Mouse (Mus musculus): ENCODE measurements around the gene Pde9a. TPM values are rescaled to one million over a fixed set of nuclear protein-coding genes. Genes with fewer than 3 reads are reported as not detected.

Pde9a gene
- polyA plus RNA-seq, 1 experiment from 2014 or later: 16.5 TPM

GRCm38 (mm10) chr17:31448519-31448918 is 62.5 kb downstream of the Pde9a start:
- no peak overlapping the region for H3K4me2 ChIP-seq (replicated peaks)
- no peak overlapping the region for H3K4me3 ChIP-seq (replicated peaks)
- H3K9me3 ChIP-seq (replicated peaks): no peaks in the 10 kb centered on the region
- ATAC-seq (ENCODE audit: insufficient number of reproducible peaks, low FRiP score, low TSS enrichment, low read depth): no peak
- no peak overlapping the region for H3K27ac ChIP-seq (replicated peaks)
- peaks cover 9% of the 10 kb centered on the region for H3K4me1 ChIP-seq
- H3K9ac ChIP-seq: no peak overlapping the region
- 63% methylated on average over 1 of the region's 1 CpGs for WGBS
- H3K27me3 ChIP-seq: no peaks in the 10 kb centered on the region
- H3K36me3 ChIP-seq: no peaks in the 10 kb centered on the region; the same call in 1 of the 2 replicates

- H3K4me3 ChIP-seq (replicated peaks): no peak overlapping the region
- H3K9ac ChIP-seq: no peak overlapping the region
- 74% methylated on average over 3 of the region's 3 CpGs for WGBS
- H3K9me3 ChIP-seq (replicated peaks): no peaks in the 10 kb centered on the region
- H3K4me1 ChIP-seq: peaks cover 9% of the 10 kb centered on the region
- H3K36me3 ChIP-seq: no peaks in the 10 kb centered on the region; the same call in 1 of the 2 replicates
- no peak overlapping the region for H3K27ac ChIP-seq (replicated peaks)
- H3K4me2 ChIP-seq (replicated peaks): no peak overlapping the region
- H3K27me3 ChIP-seq: no peaks in the 10 kb centered on the region
- no peak for ATAC-seq (ENCODE audit: insufficient number of reproducible peaks, low FRiP score, low TSS enrichment, low read depth)
These were observed 64.2 kb downstream of the Pde9a start for GRCm38 (mm10) chr17:31450206-31450605.

- 38% methylated on average over 8 of the region's 8 CpGs for WGBS
- H3K27me3 ChIP-seq: no peaks in the 10 kb centered on the region
- no peaks in the 10 kb centered on the region for H3K9me3 ChIP-seq (replicated peaks)
- no peak overlapping the region for H3K4me3 ChIP-seq (replicated peaks)
- H3K9ac ChIP-seq: no peak overlapping the region
- no peak overlapping the region for H3K4me2 ChIP-seq (replicated peaks)
- peaks cover 4% of the 10 kb centered on the region for H3K36me3 ChIP-seq
- H3K27ac ChIP-seq (replicated peaks): peak overlapping the region; percentile 40
- peaks cover 9% of the 10 kb centered on the region for H3K4me1 ChIP-seq
- no peak for ATAC-seq (ENCODE audit: insufficient number of reproducible peaks, low FRiP score, low TSS enrichment, low read depth)
These were observed 65.2 kb downstream of the Pde9a start for GRCm38 (mm10) chr17:31451179-31451708.

- no peak overlapping the region for H3K4me2 ChIP-seq (replicated peaks)
- no peaks in the 10 kb centered on the region for H3K27me3 ChIP-seq
- H3K4me3 ChIP-seq (replicated peaks): no peak overlapping the region
- no peaks in the 10 kb centered on the region for H3K9me3 ChIP-seq (replicated peaks)
- H3K4me1 ChIP-seq: peaks cover 17% of the 10 kb centered on the region
- ATAC-seq (ENCODE audit: insufficient number of reproducible peaks, low FRiP score, low TSS enrichment, low read depth): no peak
- no peak overlapping the region for H3K9ac ChIP-seq
- H3K27ac ChIP-seq (replicated peaks): no peak overlapping the region
- H3K36me3 ChIP-seq: peaks cover 4% of the 10 kb centered on the region; the same call in 1 of the 2 replicates
- WGBS: 64% methylated on average over 2 of the region's 2 CpGs
These were observed 66.8 kb downstream of the Pde9a start for GRCm38 (mm10) chr17:31452816-31453215.

- Histone ChIP-seq H3K4me1 (peaks cover 17% of the 10 kb centered on the region), H3K4me2 (replicated peaks) (no peak overlapping the region), H3K27me3 (no peaks in the 10 kb centered on the region), H3K4me3 (replicated peaks) (no peak overlapping the region), H3K36me3 (peaks cover 4% of the 10 kb centered on the region; the same call in 1 of the 2 replicates), H3K9ac (no peak overlapping the region), H3K9me3 (replicated peaks) (no peaks in the 10 kb centered on the region), H3K27ac (replicated peaks) (no peak overlapping the region)
- ATAC-seq (ENCODE audit: insufficient number of reproducible peaks, low FRiP score, low TSS enrichment, low read depth): no peak
- 77% methylated on average over 3 of the region's 3 CpGs for WGBS
These were observed 67.5 kb downstream of the Pde9a start for GRCm38 (mm10) chr17:31453476-31453875.

GRCm38 (mm10) chr17:31454056-31454455 is 68.0 kb downstream of the Pde9a start:
- WGBS: 81% methylated on average over 9 of the region's 9 CpGs
- Histone ChIP-seq H3K4me2 (replicated peaks) (no peak overlapping the region), H3K27me3 (no peaks in the 10 kb centered on the region), H3K4me3 (replicated peaks) (no peak overlapping the region), H3K27ac (replicated peaks) (no peak overlapping the region), H3K9me3 (replicated peaks) (no peaks in the 10 kb centered on the region), H3K9ac (no peak overlapping the region), H3K36me3 (peaks cover 4% of the 10 kb centered on the region; the same call in 1 of the 2 replicates), H3K4me1 (peaks cover 17% of the 10 kb centered on the region)
- no peak for ATAC-seq (ENCODE audit: insufficient number of reproducible peaks, low FRiP score, low TSS enrichment, low read depth)

- Histone ChIP-seq H3K27me3 (no peaks in the 10 kb centered on the region), H3K27ac (replicated peaks) (no peak overlapping the region), H3K4me3 (replicated peaks) (no peak overlapping the region), H3K36me3 (peaks cover 4% of the 10 kb centered on the region; the same call in 1 of the 2 replicates), H3K9me3 (replicated peaks) (no peaks in the 10 kb centered on the region), H3K4me2 (replicated peaks) (no peak overlapping the region), H3K4me1 (peaks cover 8% of the 10 kb centered on the region), H3K9ac (no peak overlapping the region)
- ATAC-seq (ENCODE audit: insufficient number of reproducible peaks, low FRiP score, low TSS enrichment, low read depth): 0 out of 2 replicates have a peak, but pooled peaks have one; percentile 44
- WGBS: 60% methylated on average over 18 of the region's 18 CpGs
These were observed 70.9 kb downstream of the Pde9a start for GRCm38 (mm10) chr17:31456723-31457567.

- peaks cover 4% of the 10 kb centered on the region; the same call in 1 of the 2 replicates for H3K36me3 ChIP-seq
- H3K9me3 ChIP-seq (replicated peaks): no peaks in the 10 kb centered on the region
- no peak for ATAC-seq (ENCODE audit: insufficient number of reproducible peaks, low FRiP score, low TSS enrichment, low read depth)
- no peaks in the 10 kb centered on the region for H3K27me3 ChIP-seq
- H3K4me1 ChIP-seq: peaks cover 8% of the 10 kb centered on the region
- H3K27ac ChIP-seq (replicated peaks): no peak overlapping the region
- no peak overlapping the region for H3K4me3 ChIP-seq (replicated peaks)
- no peak overlapping the region for H3K9ac ChIP-seq
- H3K4me2 ChIP-seq (replicated peaks): no peak overlapping the region
- WGBS: 71% methylated on average over 4 of the region's 4 CpGs
These were observed 74.4 kb downstream of the Pde9a start for GRCm38 (mm10) chr17:31460416-31460815.

GRCm38 (mm10) chr17:31462506-31462905 is 76.5 kb downstream of the Pde9a start:
- no peak for ATAC-seq (ENCODE audit: insufficient number of reproducible peaks, low FRiP score, low TSS enrichment, low read depth)
- no peaks in the 10 kb centered on the region for H3K4me1 ChIP-seq
- no peaks in the 10 kb centered on the region for H3K27me3 ChIP-seq
- no peak overlapping the region for H3K4me2 ChIP-seq (replicated peaks)
- H3K36me3 ChIP-seq: peaks cover 18% of the 10 kb centered on the region; the same call in 1 of the 2 replicates
- no peak overlapping the region for H3K9ac ChIP-seq
- H3K4me3 ChIP-seq (replicated peaks): no peak overlapping the region
- no peaks in the 10 kb centered on the region for H3K9me3 ChIP-seq (replicated peaks)
- no peak overlapping the region for H3K27ac ChIP-seq (replicated peaks)
- 85% methylated on average over 2 of the region's 2 CpGs for WGBS

- Histone ChIP-seq H3K4me2 (replicated peaks) (no peak overlapping the region), H3K9me3 (replicated peaks) (no peaks in the 10 kb centered on the region), H3K36me3 (peaks cover 34% of the 10 kb centered on the region), H3K9ac (no peak overlapping the region), H3K4me1 (no peaks in the 10 kb centered on the region), H3K4me3 (replicated peaks) (no peak overlapping the region), H3K27ac (replicated peaks) (no peak overlapping the region), H3K27me3 (no peaks in the 10 kb centered on the region)
- ATAC-seq (ENCODE audit: insufficient number of reproducible peaks, low FRiP score, low TSS enrichment, low read depth): no peak
- WGBS: 90% methylated on average over 3 of the region's 3 CpGs
These were observed 80.8 kb downstream of the Pde9a start for GRCm38 (mm10) chr17:31466854-31467253.

GRCm38 (mm10) chr17:31468496-31468895 is 82.5 kb downstream of the Pde9a start:
- no peak for ATAC-seq (ENCODE audit: insufficient number of reproducible peaks, low FRiP score, low TSS enrichment, low read depth)
- H3K9me3 ChIP-seq (replicated peaks): no peaks in the 10 kb centered on the region
- H3K27me3 ChIP-seq: no peaks in the 10 kb centered on the region
- no peak overlapping the region for H3K4me3 ChIP-seq (replicated peaks)
- no peaks in the 10 kb centered on the region for H3K4me1 ChIP-seq
- peaks cover 38% of the 10 kb centered on the region for H3K36me3 ChIP-seq
- no peak overlapping the region for H3K4me2 ChIP-seq (replicated peaks)
- no peak overlapping the region for H3K27ac ChIP-seq (replicated peaks)
- no peak overlapping the region for H3K9ac ChIP-seq
- WGBS: 61% methylated on average over 5 of the region's 5 CpGs

All from embryonic facial prominence, embryonic 15.5 days (tissue).